Mouse (Mus musculus): ENCODE measurements at regions not wholly inside any gene's neighbourhood (a gene's known extent, or its start where the extent isn't known, plus 50 kb on each side); places are given as distances from the start of the nearest gene placed in this dataset.

- no peak overlapping the region for H3K27ac ChIP-seq (ENCODE audit: poor library complexity, severe bottlenecking)
- peaks cover 4% of the 10 kb centered on the region; the same call in 1 of the 2 replicates for H3K4me1 ChIP-seq (replicated peaks)
- ATAC-seq (ENCODE audit: insufficient number of reproducible peaks, low FRiP score), result no peak
- no peaks in the 10 kb centered on the region for H3K36me3 ChIP-seq
- 0 out of 2 replicates have a peak, but pooled peaks cover under 1% of the 10 kb centered on the region for H3K27me3 ChIP-seq (replicated peaks)
- peaks cover 10% of the 10 kb centered on the region for H3K9me3 ChIP-seq (replicated peaks)
- no peak overlapping the region for H3K4me3 ChIP-seq
- no peak overlapping the region for H3K9ac ChIP-seq
- H3K4me2 ChIP-seq, result no peak overlapping the region
- WGBS, result 46% methylated on average over 4 of the region's 4 CpGs
Observed at GRCm38 (mm10) chr4:131212711-131213110, 268.5 kb downstream of the Matn1 start.

- Histone ChIP-seq H3K9me3 (replicated peaks) (peaks cover 4% of the 10 kb centered on the region), H3K9ac (no peak overlapping the region), H3K27ac (ENCODE audit: poor library complexity, severe bottlenecking) (no peak overlapping the region), H3K27me3 (replicated peaks) (no peaks in the 10 kb centered on the region), H3K4me3 (no peak overlapping the region), H3K4me1 (replicated peaks) (peaks cover 8% of the 10 kb centered on the region; the same call in 1 of the 2 replicates), H3K36me3 (no peaks in the 10 kb centered on the region), H3K4me2 (no peak overlapping the region)
- WGBS, result 73% methylated on average over 11 of the region's 11 CpGs
- no peak; the same call in 1 of the 2 replicates for ATAC-seq (ENCODE audit: insufficient number of reproducible peaks, low FRiP score)
Observed at GRCm38 (mm10) chr4:131215682-131216081, 271.5 kb downstream of the Matn1 start.

GRCm38 (mm10) chr4:131216361-131216760 is 272.2 kb downstream of the Matn1 start:
- 85% methylated on average over 3 of the region's 3 CpGs for WGBS
- Histone ChIP-seq H3K27ac (ENCODE audit: poor library complexity, severe bottlenecking) (no peak overlapping the region), H3K4me3 (no peak overlapping the region), H3K9me3 (replicated peaks) (no peaks in the 10 kb centered on the region), H3K4me2 (no peak overlapping the region), H3K36me3 (no peaks in the 10 kb centered on the region), H3K27me3 (replicated peaks) (no peaks in the 10 kb centered on the region), H3K9ac (no peak overlapping the region), H3K4me1 (replicated peaks) (peaks cover 8% of the 10 kb centered on the region; the same call in 1 of the 2 replicates)
- no peak for ATAC-seq (ENCODE audit: insufficient number of reproducible peaks, low FRiP score)

GRCm38 (mm10) chr4:131217083-131217482 is 272.9 kb downstream of the Matn1 start:
- Histone ChIP-seq H3K4me2 (no peak overlapping the region), H3K4me3 (no peak overlapping the region), H3K36me3 (no peaks in the 10 kb centered on the region), H3K9ac (no peak overlapping the region), H3K27ac (ENCODE audit: poor library complexity, severe bottlenecking) (no peak overlapping the region), H3K27me3 (replicated peaks) (no peaks in the 10 kb centered on the region), H3K4me1 (replicated peaks) (peaks cover 8% of the 10 kb centered on the region; the same call in 1 of the 2 replicates), H3K9me3 (replicated peaks) (no peaks in the 10 kb centered on the region)
- ATAC-seq (ENCODE audit: insufficient number of reproducible peaks, low FRiP score), result no peak
- WGBS, result 79% methylated on average over 4 of the region's 4 CpGs

GRCm38 (mm10) chr4:131217571-131218155 is 273.5 kb downstream of the Matn1 start:
- Histone ChIP-seq H3K36me3 (no peaks in the 10 kb centered on the region), H3K27ac (ENCODE audit: poor library complexity, severe bottlenecking) (no peak overlapping the region), H3K27me3 (replicated peaks) (no peaks in the 10 kb centered on the region), H3K4me2 (no peak overlapping the region), H3K9ac (no peak overlapping the region), H3K4me3 (no peak overlapping the region), H3K4me1 (replicated peaks) (peaks cover 8% of the 10 kb centered on the region; the same call in 1 of the 2 replicates), H3K9me3 (replicated peaks) (no peaks in the 10 kb centered on the region)
- 35% methylated on average over 7 of the region's 7 CpGs for WGBS
- ATAC-seq (ENCODE audit: insufficient number of reproducible peaks, low FRiP score), result no peak

- Histone ChIP-seq H3K27me3 (replicated peaks) (no peaks in the 10 kb centered on the region), H3K9me3 (replicated peaks) (no peaks in the 10 kb centered on the region), H3K4me2 (no peak overlapping the region), H3K4me3 (no peak overlapping the region), H3K27ac (ENCODE audit: poor library complexity, severe bottlenecking) (no peak overlapping the region), H3K4me1 (replicated peaks) (peaks cover 8% of the 10 kb centered on the region; the same call in 1 of the 2 replicates), H3K9ac (no peak overlapping the region), H3K36me3 (no peaks in the 10 kb centered on the region)
- ATAC-seq (ENCODE audit: insufficient number of reproducible peaks, low FRiP score), result no peak
- 81% methylated on average over 10 of the region's 10 CpGs for WGBS
Observed at GRCm38 (mm10) chr4:131220966-131221365, 276.8 kb downstream of the Matn1 start.

GRCm38 (mm10) chr4:131230361-131230760 is 286.2 kb downstream of the Matn1 start:
- Histone ChIP-seq H3K4me3 (no peak overlapping the region), H3K27me3 (replicated peaks) (no peaks in the 10 kb centered on the region), H3K9me3 (replicated peaks) (no peaks in the 10 kb centered on the region), H3K4me2 (no peak overlapping the region), H3K27ac (ENCODE audit: poor library complexity, severe bottlenecking) (no peak overlapping the region), H3K4me1 (replicated peaks) (no peaks in the 10 kb centered on the region), H3K9ac (no peak overlapping the region), H3K36me3 (no peaks in the 10 kb centered on the region)
- ATAC-seq (ENCODE audit: insufficient number of reproducible peaks, low FRiP score), result no peak
- 91% methylated on average over 5 of the region's 5 CpGs for WGBS

- no peaks in the 10 kb centered on the region for H3K9me3 ChIP-seq (replicated peaks)
- H3K4me1 ChIP-seq (replicated peaks), result no peaks in the 10 kb centered on the region
- H3K4me3 ChIP-seq, result no peak overlapping the region
- WGBS, result 60% methylated on average over 4 of the region's 4 CpGs
- no peak overlapping the region for H3K4me2 ChIP-seq
- H3K27ac ChIP-seq (ENCODE audit: poor library complexity, severe bottlenecking), result no peak overlapping the region
- H3K36me3 ChIP-seq, result no peaks in the 10 kb centered on the region
- no peak for ATAC-seq (ENCODE audit: insufficient number of reproducible peaks, low FRiP score)
- no peak overlapping the region for H3K9ac ChIP-seq
- H3K27me3 ChIP-seq (replicated peaks), result no peaks in the 10 kb centered on the region
Observed at GRCm38 (mm10) chr4:131236611-131237031, 292.4 kb downstream of the Matn1 start.

GRCm38 (mm10) chr4:131238591-131238990 is 294.4 kb downstream of the Matn1 start:
- Histone ChIP-seq H3K4me3 (no peak overlapping the region), H3K27ac (ENCODE audit: poor library complexity, severe bottlenecking) (no peak overlapping the region), H3K36me3 (no peaks in the 10 kb centered on the region), H3K4me1 (replicated peaks) (peaks cover 12% of the 10 kb centered on the region), H3K27me3 (replicated peaks) (no peaks in the 10 kb centered on the region), H3K4me2 (no peak overlapping the region), H3K9ac (no peak overlapping the region), H3K9me3 (replicated peaks) (no peaks in the 10 kb centered on the region)
- ATAC-seq (ENCODE audit: insufficient number of reproducible peaks, low FRiP score), result no peak
- 64% methylated on average over 3 of the region's 3 CpGs for WGBS

- peaks cover 17% of the 10 kb centered on the region for H3K4me1 ChIP-seq (replicated peaks)
- H3K9ac ChIP-seq, result no peak overlapping the region
- no peak for ATAC-seq (ENCODE audit: insufficient number of reproducible peaks, low FRiP score)
- H3K9me3 ChIP-seq (replicated peaks), result no peaks in the 10 kb centered on the region
- no peak overlapping the region for H3K4me3 ChIP-seq
- H3K4me2 ChIP-seq, result no peak overlapping the region
- WGBS, result 69% methylated on average over 5 of the region's 5 CpGs
- no peak overlapping the region for H3K27ac ChIP-seq (ENCODE audit: poor library complexity, severe bottlenecking)
- H3K36me3 ChIP-seq, result no peaks in the 10 kb centered on the region
- H3K27me3 ChIP-seq (replicated peaks), result no peaks in the 10 kb centered on the region
Observed at GRCm38 (mm10) chr4:131239132-131239531, 294.9 kb downstream of the Matn1 start.

GRCm38 (mm10) chr4:131240457-131240856 is 296.3 kb downstream of the Matn1 start:
- Histone ChIP-seq H3K4me2 (no peak overlapping the region), H3K27ac (ENCODE audit: poor library complexity, severe bottlenecking) (no peak overlapping the region), H3K36me3 (no peaks in the 10 kb centered on the region), H3K4me3 (no peak overlapping the region), H3K4me1 (replicated peaks) (peaks cover 30% of the 10 kb centered on the region), H3K9ac (no peak overlapping the region), H3K9me3 (replicated peaks) (no peaks in the 10 kb centered on the region), H3K27me3 (replicated peaks) (no peaks in the 10 kb centered on the region)
- WGBS, result 79% methylated on average over 4 of the region's 4 CpGs
- no peak for ATAC-seq (ENCODE audit: insufficient number of reproducible peaks, low FRiP score)

- no peak overlapping the region for H3K4me2 ChIP-seq
- no peak overlapping the region for H3K4me3 ChIP-seq
- no peaks in the 10 kb centered on the region for H3K9me3 ChIP-seq (replicated peaks)
- no peak overlapping the region for H3K9ac ChIP-seq
- no peak for ATAC-seq (ENCODE audit: insufficient number of reproducible peaks, low FRiP score)
- 0 out of 2 replicates have a peak, but pooled peaks cover 2% of the 10 kb centered on the region for H3K27me3 ChIP-seq (replicated peaks)
- H3K36me3 ChIP-seq, result no peaks in the 10 kb centered on the region
- H3K4me1 ChIP-seq (replicated peaks), result peaks cover 46% of the 10 kb centered on the region
- 70% methylated on average over 4 of the region's 4 CpGs for WGBS
- H3K27ac ChIP-seq (ENCODE audit: poor library complexity, severe bottlenecking), result no peak overlapping the region
Observed at GRCm38 (mm10) chr4:131242250-131242649, 298.1 kb downstream of the Matn1 start.
